Mouse (Mus musculus) left cerebral cortex, postnatal 25 days (tissue): ENCODE data around the gene Ackr1. TPM values are rescaled to one million over a fixed set of nuclear protein-coding genes. Genes with fewer than 3 reads are reported as not detected.
A peak's percentile ranks its signal among the peaks of the same experiment; 100 is the strongest.

Experiments
- DNase-seq, 2 experiments: peaks; one replicate each; pipeline ENCODE4 v3.0.0; 2022; ENCODE audit warnings: low spot score in 2 of 2, mixed read lengths in 1 of 2
- intact Hi-C: fragments of 180-260 bp; cut with DNase I; formaldehyde crosslinking; loops from one replicate; pipeline ENCODE4 v1.15.1; 2025
- total RNA-seq, 2 experiments: library from RNA; stranded (reverse); gene quantifications; 2 replicates each; pipeline ENCODE4 v1.2.3; 2021

Gene Ackr1
- total RNA-seq, 2 experiments from 2014 or later: 89.1 to 100 TPM

- DNase-seq: no peak
- intact Hi-C loops: no loop called here
These were observed 16.9 kb upstream of the Ackr1 start, which contains the start of gene Aim2 for GRCm38 (mm10) chr1:173350372-173350957. Gene Aim2 (plus strand): TSS chr1:173350879.

DNA sequence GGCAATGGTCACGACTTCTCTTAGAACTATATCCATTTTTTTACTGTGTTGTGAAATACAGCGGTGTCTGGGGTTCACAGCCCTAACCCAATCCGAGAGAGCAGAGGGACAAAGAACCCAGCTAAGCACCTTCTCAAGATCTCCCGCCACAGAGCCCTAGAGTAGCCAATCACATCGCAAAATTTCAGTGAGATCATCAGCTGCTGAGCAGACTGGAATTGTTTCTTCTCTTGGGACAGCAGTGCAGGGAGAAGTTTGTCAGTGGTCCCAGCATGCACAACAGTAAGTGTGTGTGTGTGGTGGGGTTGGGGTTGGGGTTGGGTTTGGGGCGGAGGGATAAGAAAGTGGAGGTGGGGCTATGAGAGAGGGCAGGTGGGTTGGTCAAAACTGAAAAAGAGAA is 16.4 kb upstream of the Ackr1 start:
- DNase-seq: no peak
- intact Hi-C loops: no loop called here

DNA sequence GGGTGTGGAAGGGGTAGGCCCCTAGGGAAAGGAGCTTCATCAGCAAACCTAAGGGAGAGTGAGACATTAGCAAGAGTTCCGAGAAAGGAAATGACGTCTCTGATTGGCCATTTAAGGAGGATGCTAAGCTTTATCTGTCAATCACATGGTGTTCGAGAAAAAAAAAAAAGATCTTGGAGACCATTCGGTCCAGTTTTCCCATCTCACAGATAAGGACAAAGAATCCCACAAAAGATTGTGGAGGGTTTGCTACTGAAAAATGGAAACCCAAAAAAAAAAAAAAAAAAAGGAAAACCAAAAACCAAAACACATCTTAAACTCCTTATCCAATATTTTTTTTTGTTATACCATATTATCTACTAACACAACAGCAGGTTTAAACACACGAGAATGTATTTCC is 15.6 kb upstream of the Ackr1 start:
- intact Hi-C loops: no loop called here
- DNase-seq: no peak

DNA sequence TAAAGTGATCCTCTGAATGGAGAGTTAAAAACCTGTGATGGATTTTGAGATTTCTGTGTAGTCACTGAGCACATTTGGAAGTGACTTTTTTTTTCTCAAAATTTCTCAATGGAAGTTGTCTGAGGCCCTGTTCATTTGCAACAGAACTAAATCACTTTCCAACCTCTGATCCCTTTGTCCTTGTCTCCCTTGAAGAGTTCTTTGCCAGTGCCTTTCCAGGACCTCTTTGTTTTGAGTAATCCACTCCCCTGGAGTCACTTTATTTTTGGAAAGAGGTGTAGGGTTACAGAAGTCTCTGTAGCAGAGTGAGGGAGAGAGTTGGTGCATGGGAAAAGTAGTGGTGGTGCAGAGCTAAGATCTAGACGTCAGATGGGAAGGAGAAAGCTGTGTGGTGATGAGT is 15.0 kb upstream of the Ackr1 start:
- intact Hi-C loops: no loop called here
- no peak for DNase-seq

DNA sequence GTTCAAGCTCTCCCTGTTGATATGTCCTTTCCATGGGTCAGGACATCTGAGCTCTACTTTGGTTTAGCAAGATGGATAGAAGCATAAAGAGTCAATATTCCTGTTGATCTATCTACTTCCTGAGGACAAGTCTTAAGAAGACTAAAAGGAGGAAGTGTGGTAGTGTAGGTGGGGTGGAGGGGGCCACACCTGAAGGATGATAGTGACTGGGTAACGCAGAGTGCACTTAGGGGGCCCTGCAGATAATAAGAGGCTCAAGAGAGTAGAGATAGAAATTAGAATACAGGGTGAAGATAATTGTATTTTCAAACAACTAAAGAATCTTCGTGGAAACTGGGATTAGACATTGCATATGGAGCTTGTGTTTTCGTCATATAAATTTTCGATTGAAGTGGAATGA is 11.6 kb upstream of the Ackr1 start:
- intact Hi-C loops: no loop called here

GRCm38 (mm10) chr1:173343934-173344333 is 10.4 kb upstream of the Ackr1 start:
- intact Hi-C loops: no loop called here
- no peak for DNase-seq

More for the DNA sequence above, 11.6 kb upstream of the Ackr1 start:
- no peak for DNase-seq

DNA sequence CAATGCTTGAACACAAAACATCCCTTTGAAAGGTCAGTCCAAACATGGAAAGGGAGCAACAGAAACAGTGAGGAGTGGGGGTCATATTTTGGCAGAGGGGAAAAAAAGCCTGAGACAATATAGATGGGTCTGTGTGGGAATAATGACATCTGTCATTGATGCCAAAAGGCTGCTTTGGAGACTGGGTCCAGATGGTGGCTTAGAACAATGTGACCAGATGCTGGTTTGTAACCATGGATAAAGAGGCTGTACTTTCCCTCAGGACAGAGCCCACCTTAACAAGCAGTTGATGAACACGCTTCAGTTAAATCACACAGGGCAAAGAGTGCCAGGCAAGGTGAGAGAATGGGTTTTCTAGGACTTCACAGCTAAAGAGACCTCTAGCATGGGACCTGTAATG is 8.9 kb upstream of the Ackr1 start:
- DNase-seq: no peak
- intact Hi-C loops: no loop called here

- DNase-seq: peak; percentile 58 to 77
- intact Hi-C loops: loop anchor here (1.0 kb wide), 1 partner anchor 38 kb away; no protein-coding TSS in a partner anchor
These were observed 6.0 kb upstream of the Ackr1 start for GRCm38 (mm10) chr1:173339543-173339942.

DNA sequence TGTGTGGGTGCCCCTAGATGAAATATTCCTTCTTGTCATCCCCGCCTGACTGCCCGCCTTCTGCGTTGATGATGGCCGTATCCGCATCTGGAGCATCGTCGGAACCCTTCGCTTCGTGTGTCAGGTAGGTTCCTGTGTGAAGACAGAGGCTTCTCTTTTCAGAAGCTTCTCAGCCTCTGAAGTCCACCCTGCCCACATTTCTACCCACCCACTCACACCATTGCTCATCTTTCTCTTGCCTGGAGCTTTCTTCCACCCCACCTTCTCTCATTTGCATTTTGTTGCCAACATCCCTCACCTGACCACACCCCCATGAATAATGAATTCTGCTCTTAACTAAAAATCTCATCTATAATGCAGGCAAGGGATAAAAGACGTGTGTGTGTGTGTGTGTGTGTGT is 3.5 kb upstream of the Ackr1 start:
- DNase-seq: peak; percentile 30 to 82

GRCm38 (mm10) chr1:173335903-173336302 is 2.4 kb upstream of the Ackr1 start:
- intact Hi-C loops: no loop called here
- no peak for DNase-seq

More for the DNA sequence above, 3.5 kb upstream of the Ackr1 start:
- intact Hi-C loops: no loop called here

DNA sequence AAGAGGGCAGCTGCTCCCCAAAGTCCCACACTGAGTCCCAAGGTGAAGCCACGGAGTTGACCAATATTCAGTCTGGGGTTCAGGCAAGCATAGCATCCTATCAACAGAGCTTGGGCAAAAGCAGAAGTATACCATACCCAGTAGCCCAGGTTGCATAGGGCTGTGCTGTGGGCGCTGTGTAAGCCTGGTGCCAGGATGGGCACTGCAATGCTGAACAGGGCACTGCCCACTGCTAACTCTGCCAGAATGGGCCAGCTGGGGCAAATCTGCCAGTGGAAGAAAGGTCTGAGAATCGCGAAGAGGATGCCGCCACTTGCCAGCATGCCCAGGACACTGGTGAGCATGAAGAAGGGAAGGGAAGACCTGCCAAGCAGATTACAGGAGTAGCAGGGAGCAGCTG is 1.1 kb downstream of the Ackr1 start:
- intact Hi-C loops: no loop called here
- no peak for DNase-seq

- intact Hi-C loops: loop anchor here (10.0 kb wide), 2 partner anchors 805 to 915 kb away; partner anchors contain the start of gene Cfap45
- no peak for DNase-seq
These were observed 3.8 kb downstream of the Ackr1 start for GRCm38 (mm10) chr1:173329743-173330142.

- no peak for DNase-seq
- intact Hi-C loops: loop anchor here (10.0 kb wide), 2 partner anchors 804 to 914 kb away; partner anchors contain the start of gene Cfap45
These were observed 4.4 kb downstream of the Ackr1 start for GRCm38 (mm10) chr1:173329185-173329584.

- intact Hi-C loops: loop anchor here (10.0 kb wide), 2 partner anchors 804 to 914 kb away; partner anchors contain the start of gene Cfap45
- no peak for DNase-seq
These were observed 5.1 kb downstream of the Ackr1 start for GRCm38 (mm10) chr1:173328446-173328845.

GRCm38 (mm10) chr1:173326552-173326951 is 7.0 kb downstream of the Ackr1 start:
- intact Hi-C loops: loop anchor here (10.0 kb wide), 2 partner anchors 802 to 912 kb away; partner anchors contain the start of gene Cfap45
- DNase-seq: no peak

GRCm38 (mm10) chr1:173325395-173325794 is 8.2 kb downstream of the Ackr1 start:
- intact Hi-C loops: loop anchor here (10.0 kb wide), 2 partner anchors 801 to 911 kb away; partner anchors contain the start of gene Cfap45

DNA sequence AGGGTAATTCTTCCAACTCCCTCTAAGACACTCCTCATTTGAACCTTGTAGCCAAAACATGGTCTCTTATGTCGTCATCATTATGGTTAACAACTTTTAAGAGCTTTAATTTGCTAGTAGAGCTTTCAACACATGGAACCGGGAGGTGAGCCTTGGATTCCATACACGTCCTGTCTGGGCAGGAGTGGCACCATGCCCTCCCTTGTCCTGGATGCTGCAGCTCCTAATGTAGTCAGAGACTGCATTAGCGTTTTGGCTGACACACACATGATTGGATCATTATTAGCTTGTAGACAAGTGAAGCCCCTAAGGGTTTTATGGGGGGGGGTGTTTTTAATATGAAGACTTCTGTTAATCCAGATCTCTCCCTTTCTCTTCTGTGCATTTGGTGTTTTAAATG is 8.6 kb downstream of the Ackr1 start:
- intact Hi-C loops: loop anchor here (1.0 to 10.0 kb wide), 5 partner anchors 52 to 910 kb away; partner anchors contain the start of gene Cfap45

More at GRCm38 (mm10) chr1:173325395-173325794, 8.2 kb downstream of the Ackr1 start:
- no peak for DNase-seq

GRCm38 (mm10) chr1:173323839-173324585 is 9.5 kb downstream of the Ackr1 start:
- intact Hi-C loops: loop anchor here (1.0 to 10.0 kb wide), 5 partner anchors 53 to 909 kb away; partner anchors contain the start of gene Cfap45
- DNase-seq: peak in 1 of 2 experiments; percentile 45

More for the DNA sequence above, 8.6 kb downstream of the Ackr1 start:
- no peak for DNase-seq

DNA sequence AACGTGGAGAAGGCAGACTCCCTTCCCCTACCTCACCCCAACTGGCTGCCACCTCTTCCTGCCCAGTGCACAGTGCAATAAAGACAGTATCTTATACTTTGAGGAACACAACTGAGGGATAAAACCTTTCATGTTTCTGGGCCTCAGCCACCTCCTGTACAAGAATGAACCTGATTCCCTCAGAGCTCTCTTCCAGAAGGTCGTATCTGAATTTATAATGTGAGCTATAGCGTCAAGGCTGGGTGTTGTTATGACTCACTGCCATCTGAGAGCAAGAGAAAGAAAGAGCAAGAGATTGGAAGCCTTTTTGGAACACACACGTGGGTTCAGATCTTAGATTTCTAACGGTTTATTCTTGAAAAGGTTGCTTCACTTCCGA is 11.3 kb downstream of the Ackr1 start:
- DNase-seq: peak in 1 of 2 experiments; percentile 77
- intact Hi-C loops: loop anchor here (5.0 to 10.0 kb wide), 4 partner anchors 75 to 907 kb away; partner anchors contain the start of gene Cfap45

GRCm38 (mm10) chr1:173321593-173322248 is 11.8 kb downstream of the Ackr1 start:
- intact Hi-C loops: loop anchor here (5.0 to 10.0 kb wide), 4 partner anchors 76 to 907 kb away; partner anchors contain the start of gene Cfap45
- DNase-seq: no peak
